Mouse (Mus musculus) heart, postnatal 0 days (tissue): ENCODE measurements at regions not wholly inside any gene's neighbourhood (a gene's known extent, or its start where the extent isn't known, plus 50 kb on each side); places are given as distances from the start of the nearest gene placed in this dataset.

ENCODE experiments used
- CTCF ChIP-seq: IDR thresholded peaks from 2 replicates; pipeline ENCODE4 v1.5.1; 2016; ENCODE audit warnings: antibody characterized with exemption, control low read depth, low read depth
- EP300 ChIP-seq: IDR thresholded peaks from 2 replicates; pipeline ENCODE4 v1.6.1; 2016; ENCODE audit warnings: antibody characterized with exemption, low read depth

DNA sequence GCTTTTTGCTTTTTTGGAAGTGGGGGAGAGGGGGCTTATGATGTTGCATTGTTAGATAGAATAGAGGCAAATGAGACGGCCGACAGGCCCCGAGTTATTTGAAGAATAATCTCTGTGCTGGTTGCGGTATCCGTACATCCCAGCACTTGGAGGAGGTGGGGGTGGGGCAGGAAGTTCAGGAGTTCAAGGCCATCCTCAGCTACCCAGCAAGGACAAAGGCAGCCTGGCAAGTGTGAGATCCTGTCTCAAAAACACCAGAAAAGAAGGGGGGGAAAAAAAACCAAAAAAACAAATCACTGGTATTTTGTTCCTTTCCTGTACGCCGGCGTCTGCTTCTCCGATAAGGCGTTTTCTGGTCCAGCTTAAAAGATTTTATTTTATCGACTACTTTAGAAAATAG lies 75.6 kb downstream of the Id4 start:
- no peak for TF ChIP-seq CTCF
- TF ChIP-seq EP300 = no peak
